Mouse (Mus musculus) lung, postnatal 14 days (tissue): ENCODE results near the gene Vmn1r61.

Source experiments
- DNase-seq: peaks from one replicate; pipeline ENCODE4 v3.0.0; 2021

Gene Vmn1r61

GRCm38 (mm10) chr7:5613195-5613594 is at the start of gene Vmn1r61:
Gene Vmn1r61 (minus strand): TSS chr7:5613295.
- DNase-seq = no peak
